Mouse (Mus musculus) embryo, embryonic 9.5 days (tissue): ENCODE data around the gene Ddt.
A peak's percentile ranks its signal among the peaks of the same experiment; 100 is the strongest.
"Not testable (repeated sequence)": the region's sequence is repeated elsewhere in the genome, so short reads cannot be mapped to it uniquely, and the experiment has no call there.

Experiments used
- DNase-seq: peaks from one replicate; pipeline ENCODE4 v3.0.0-alpha.2; 2017; ENCODE audit errors: extremely low spot score

Ddt gene

GRCm38 (mm10) chr10:75774102-75774501, 888 bp upstream of the Ddt start:
- no peak for DNase-seq

- not testable (repeated sequence) for DNase-seq
These were observed 5.5 kb downstream of the Ddt start for GRCm38 (mm10) chr10:75767756-75768155.

GRCm38 (mm10) chr10:75766856-75767255, 6.4 kb downstream of the Ddt start:
- DNase-seq: no peak

GRCm38 (mm10) chr10:75764519-75765473, 8.4 kb downstream of the Ddt start:
- DNase-seq: peak; percentile 83

GRCm38 (mm10) chr10:75763682-75764518, 9.3 kb downstream of the Ddt start, which contains the start of gene Cabin1:
Cabin1 (minus strand) TSS chr10:75764341.
- peak; percentile 96 for DNase-seq

- DNase-seq: no peak
These were observed 10.8 kb downstream of the Ddt start for GRCm38 (mm10) chr10:75762413-75762812.

- no peak for DNase-seq
These were observed 12.9 kb downstream of the Ddt start for GRCm38 (mm10) chr10:75760311-75760710.

- no peak for DNase-seq
These were observed 16.5 kb downstream of the Ddt start for GRCm38 (mm10) chr10:75756719-75757118.

GRCm38 (mm10) chr10:75744017-75744416, 29.2 kb downstream of the Ddt start:
- DNase-seq: peak; percentile 63

GRCm38 (mm10) chr10:75743369-75743768, 29.8 kb downstream of the Ddt start:
- DNase-seq: no peak

GRCm38 (mm10) chr10:75740866-75741265, 32.3 kb downstream of the Ddt start:
- no peak for DNase-seq

GRCm38 (mm10) chr10:75725449-75725848, 47.8 kb downstream of the Ddt start:
- no peak for DNase-seq
